Mouse (Mus musculus): ENCODE measurements at regions not wholly inside any gene's neighbourhood (a gene's known extent, or its start where the extent isn't known, plus 50 kb on each side); places are given as distances from the start of the nearest gene placed in this dataset.

DNA sequence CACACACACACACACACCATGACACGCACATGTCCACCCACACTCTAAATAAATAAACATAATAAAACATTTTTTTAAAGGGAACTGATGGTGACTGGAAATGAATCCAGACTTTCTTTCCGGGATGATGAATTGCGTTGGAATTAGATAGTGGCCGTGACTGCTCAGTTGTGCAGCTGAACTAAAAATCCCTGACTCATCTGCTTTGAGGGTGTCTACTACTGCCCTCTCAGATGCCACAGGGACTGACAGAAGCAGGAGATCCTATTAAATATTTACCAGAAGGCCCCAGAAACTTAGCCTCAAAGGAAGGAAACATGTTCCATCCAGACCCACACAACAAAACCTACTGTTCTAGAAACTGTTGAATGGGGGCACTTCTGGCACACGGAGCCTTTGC is 65.7 kb downstream of the Polr2m start:
- DNase-seq: peak; percentile 13

DNA sequence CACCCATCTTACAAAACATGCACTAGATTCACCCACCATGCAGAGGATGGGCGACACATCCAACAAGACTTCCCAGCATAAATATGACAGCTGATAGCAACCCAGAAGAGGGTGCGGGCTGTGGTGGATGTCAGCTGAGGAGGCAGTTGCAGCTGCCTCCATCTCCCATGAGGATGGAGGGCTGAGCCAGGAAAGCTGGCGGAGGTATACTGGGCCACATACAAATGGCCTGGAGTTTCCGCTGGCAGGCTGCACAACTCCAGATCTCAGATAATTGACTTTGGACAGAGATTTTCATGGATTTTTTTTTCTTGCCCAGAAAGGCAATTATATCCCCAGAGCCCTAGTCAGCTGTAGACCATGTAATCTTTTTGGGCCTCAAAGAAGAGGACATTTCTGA is 67.2 kb downstream of the Polr2m start:
- no peak for DNase-seq

DNA sequence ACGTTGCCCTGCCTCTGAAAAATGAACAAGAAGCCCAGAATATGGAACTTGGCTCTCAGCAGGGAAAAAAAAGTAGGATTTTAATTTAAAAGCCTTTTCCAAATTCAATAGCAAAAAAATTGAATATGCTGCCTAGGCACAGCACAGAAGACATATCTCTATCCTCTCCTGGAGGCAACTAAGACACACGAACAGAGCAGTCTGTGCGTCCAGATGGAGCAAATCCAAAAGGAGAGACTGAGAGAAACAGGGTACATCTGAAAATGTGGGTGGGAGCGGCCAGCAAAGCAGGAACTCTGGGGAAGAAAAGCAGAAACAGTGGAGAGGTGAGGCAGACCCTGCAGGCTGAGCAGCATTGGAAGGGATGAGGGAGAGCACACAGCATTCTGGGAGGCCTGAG is 68.5 kb downstream of the Polr2m start:
- no peak for DNase-seq

DNA sequence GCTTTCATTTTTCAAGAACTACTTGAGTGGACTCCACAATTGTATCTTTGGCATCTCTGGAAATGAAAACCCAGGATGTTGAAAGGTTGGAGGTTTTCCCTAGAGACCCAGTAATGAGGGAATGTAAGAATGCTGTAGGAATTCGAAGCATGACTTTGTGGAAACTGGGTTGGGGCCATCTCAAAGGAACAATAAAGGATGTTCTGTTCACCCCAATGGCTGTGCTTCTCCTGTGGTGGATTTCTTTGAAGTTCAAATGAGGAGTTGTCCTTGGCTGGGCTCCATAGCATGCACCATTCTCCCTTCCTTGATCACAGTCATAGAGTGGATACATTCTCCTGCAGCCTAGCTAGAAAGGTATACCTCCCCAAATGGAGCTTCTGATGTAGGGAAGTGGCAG is 74.6 kb downstream of the Polr2m start:
- no peak for DNase-seq

DNA sequence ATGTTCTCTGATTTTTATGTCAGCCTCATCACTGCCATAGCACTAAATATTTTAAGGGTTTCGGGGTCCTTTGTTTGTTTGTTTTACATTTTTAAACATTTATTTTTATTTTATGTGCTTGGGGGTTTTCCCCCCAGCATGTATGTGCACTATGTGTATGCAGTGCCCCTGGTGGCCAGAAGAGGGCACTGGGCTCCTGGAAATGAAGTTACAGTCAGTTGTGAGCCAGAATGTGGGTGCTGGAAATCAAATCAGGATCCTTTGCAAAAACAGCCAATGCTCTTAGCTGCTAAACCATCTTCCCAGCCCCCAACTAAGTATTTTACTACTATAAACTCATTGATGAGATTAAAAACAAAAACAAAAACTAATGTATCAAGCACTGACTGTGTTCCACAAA is 75.8 kb downstream of the Polr2m start:
- no peak for DNase-seq

DNA sequence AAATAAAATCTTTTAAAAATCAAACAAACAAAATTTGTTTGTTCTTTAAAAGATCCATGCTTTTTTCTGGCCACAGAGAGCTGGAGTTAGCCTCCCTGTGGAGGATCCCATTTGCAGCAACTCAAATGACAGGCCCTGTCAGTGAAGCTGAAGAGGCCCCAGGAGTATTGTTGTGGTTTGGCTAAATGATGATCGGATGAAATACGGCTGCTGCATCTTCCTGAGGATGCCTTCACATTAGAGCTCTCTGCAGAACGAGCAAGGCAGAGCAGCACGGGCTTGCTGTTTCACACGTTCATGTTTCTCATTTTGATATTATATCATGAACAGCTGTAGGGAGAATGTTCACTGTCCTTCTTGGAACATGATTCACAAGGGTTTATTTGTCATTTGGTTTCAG is 76.8 kb downstream of the Polr2m start:
- DNase-seq: no peak

DNA sequence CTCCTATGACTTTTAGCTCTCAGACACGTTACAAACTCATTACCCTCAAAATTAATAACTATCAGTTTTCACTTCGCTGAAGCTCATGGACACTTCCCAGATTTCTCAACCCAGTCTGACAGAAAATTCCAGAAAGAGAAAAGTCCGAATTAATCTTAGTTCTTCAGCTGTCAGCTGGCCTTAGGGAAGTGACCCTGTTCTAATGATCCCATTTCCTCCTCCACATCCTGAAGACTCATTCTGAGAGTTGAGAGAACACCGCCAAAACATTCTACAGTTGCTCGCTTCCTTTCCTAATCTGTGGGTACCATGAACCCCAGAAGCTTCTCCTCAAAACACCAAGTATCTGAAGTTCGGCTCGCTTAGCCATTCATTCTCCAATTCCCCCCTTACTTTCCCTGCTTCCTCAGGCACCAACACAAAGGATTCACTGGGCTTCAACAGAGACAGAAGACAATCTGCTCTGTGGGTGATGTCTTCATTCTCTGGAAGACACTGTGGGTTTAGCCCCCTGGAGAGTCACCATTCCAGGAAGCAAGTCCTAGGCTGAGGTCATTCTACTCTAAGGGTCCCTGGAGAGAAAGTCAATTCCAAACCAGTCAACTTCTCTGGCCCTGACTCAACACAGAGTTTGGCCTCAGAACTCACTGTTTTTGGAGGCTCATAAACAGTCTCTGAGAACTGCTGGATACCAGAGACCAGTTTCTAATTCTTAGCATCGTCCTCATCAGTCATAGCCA is 81.2 kb downstream of the Polr2m start:
- no peak for DNase-seq

DNA sequence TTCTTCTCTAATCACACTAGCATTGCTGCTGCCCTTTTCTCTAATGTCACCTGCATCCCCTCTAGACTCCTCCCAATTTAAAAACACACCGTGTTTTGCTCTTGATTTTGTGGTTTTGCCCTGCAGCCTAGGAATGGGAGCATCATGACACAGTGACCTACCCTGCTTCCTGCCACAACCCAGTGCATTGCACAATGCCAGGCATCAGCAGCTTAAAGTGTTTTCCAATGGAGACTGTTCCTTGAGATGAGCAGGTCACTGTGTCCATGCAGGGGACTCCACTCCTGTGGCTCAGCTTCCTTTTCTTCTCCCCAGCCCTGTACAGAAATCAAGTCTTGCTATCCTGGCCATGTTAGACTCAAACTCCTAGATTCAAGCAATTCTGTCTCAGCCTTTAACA is 84.1 kb downstream of the Polr2m start:
- DNase-seq: no peak

DNA sequence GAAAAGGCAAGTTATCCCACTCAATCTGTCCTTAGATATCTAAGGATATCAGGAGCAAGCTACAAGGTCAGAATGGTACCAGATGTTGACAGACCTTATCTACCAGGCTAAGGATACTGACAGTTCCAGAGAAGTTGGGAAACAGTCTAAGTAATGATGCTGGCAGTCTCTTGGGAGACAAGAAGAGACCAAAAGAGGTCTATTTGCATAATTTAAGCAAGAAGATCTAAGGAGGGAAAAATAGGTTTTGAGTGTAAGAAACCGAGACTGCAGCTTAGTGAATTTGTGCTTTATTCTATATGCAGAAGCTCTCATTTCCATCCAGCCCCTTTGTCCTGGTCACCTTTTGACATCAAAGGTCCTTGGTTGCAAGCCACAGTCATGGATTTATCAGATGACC is 86.4 kb downstream of the Polr2m start:
- no peak for DNase-seq

DNA sequence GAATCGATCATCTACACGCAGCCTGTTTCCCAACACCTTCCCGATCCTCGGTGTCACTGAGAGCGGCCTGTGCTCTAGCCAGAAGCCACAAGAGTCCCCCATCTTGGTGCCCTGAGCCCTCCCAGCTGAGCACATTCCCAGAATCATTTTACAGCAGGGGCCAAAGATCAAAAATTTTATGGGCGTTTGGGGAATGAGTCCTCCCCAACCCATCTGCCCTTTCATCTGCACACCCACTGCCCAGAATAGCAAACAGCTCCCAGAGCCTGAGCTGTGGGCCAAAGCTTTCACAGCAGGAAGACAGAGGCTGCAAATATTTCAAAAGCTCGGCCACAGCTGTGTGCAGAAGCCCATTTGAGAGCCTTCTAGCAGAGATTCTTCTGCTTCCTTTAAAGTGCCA is 89.0 kb downstream of the Polr2m start:
- DNase-seq: peak; percentile 13

DNA sequence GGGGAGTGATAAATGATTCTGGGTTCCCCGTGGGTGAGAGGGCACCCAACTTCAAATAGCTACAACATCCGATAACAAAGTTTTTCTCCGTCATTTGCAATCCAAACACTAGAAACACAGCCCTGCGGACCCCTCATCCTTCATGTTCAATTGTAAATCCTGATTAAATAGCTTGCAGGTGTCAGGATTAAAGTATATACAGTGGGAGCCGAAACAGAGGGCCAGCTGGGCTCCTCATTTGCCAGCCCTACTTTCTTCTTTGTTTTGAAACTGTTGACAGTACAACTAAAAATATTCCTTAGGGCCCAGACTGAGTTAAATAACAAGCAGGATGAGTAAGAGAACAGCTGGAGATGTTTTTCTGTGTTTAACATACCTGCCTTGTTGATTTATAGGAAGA is 95.5 kb downstream of the Polr2m start:
- no peak for DNase-seq

DNA sequence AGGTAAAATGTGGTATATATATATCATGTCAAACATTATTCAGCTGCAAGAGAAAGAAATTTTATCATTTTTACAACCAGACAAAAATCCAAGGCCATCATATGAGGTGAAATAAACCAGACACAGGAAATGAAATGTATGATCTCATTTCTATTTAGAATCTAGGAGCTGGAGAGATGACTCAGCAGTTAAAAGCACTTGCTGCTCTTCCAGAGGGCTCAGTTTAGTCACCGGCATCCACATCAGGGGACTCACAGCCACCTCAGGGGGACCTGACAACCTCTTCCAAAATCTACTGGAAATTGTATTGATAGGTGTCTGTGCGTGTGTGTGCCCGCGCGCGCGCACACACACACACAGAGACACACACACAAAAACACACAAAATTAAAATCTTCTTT is 98.3 kb downstream of the Polr2m start:
- DNase-seq: no peak

DNA sequence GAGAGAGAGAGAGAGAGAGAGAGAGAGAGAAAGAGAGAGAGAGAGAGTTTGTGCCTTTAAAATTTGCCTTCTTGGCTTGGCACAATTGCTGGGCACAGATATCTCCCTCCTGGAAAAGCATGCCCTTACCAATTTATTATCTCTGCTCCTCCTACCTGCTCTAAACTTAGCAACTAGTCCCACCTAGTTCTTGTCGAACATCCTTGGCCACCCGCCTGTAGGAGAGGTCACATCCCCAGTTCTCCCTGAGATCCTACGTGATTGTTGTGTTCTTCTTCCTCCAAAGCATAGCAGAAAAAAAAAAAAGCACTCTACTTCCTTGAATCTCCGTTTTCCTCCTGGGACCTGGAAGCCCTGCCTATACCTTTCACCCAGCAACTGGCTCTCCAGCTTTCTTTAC is 101.8 kb downstream of the Polr2m start:
- no peak for DNase-seq

DNA sequence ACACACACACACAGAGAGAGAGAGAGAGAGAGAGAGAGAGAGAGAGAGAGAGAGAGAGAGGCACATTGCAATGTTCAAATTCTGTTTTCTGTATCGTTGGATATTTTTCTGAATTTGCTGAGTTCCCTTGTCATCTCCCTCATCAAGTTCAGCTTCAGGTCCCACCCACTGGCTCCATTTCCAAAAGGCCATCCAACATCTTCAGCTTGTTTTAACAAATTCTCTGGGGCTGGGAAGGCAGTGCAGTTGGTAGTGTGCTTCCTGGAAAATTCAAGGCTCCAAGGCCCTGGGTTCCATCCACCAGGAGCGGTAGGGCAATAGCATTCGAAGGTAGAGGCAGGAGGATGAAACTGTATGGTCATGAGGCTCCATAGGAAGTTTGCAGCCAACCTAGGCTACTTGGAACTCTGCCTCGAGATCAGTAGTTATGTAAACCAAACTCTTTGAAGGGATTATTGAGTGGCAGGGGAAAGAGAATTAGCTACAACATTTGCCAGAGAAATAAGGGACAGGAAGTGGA is 105.9 kb downstream of the Polr2m start:
- no peak for DNase-seq

DNA sequence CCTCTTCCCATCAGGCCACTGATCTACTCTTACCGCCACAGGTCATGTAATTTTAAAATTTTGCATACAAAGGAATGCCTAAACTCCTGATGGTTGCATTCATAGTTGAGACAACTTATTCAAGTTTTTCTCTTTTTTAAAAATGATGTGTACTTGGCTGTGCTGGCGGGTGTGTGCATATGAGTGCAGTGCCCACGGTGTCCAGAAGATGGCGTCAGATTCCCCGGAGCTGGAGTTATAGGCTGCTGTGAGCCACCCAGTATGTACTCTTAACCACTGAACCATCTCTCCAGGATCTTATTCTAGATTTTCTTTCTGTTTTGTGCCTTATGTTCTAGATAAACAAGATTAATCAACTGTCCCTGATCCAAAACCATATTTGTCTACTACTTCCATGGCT is 116.0 kb downstream of the Polr2m start:
- DNase-seq: no peak

DNA sequence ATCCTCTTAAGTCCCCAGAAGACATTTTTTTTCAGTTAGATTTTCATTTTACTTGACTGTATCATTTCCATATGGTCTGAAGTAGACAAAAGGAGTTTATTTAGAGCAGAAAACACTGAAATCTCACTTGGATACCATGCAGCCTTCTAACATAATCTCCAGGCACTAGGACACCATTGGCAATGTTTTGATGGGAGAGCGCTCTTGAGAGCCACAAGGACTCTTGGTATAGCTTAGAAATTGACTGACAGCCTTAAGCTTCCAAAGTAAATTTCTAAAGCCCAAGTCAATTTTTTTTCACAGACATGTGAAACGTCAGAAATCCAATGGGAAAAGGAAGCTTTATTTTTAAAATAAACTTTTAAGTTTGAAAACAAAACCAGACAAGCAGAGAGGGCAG is 116.5 kb downstream of the Polr2m start:
- no peak for DNase-seq

DNA sequence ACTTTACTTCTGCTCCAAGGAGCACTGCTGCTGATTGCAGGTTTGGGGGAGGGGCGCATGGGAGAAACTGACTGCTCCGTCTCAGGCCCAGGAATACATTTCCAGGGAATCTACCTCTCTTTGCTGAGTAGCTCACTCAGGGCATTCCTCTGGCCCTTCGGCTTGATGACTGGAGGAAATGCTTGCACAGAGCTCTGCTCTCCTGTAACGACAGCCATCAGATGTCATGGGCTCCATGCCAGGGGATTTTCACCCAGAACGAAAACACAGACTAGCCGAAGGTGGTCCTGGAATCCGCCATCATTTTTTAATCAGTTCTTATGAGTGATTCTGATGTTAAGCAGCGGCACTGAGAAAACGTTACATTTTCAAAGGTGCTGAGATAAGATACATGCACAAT is 119.2 kb downstream of the Polr2m start:
- no peak for DNase-seq

DNA sequence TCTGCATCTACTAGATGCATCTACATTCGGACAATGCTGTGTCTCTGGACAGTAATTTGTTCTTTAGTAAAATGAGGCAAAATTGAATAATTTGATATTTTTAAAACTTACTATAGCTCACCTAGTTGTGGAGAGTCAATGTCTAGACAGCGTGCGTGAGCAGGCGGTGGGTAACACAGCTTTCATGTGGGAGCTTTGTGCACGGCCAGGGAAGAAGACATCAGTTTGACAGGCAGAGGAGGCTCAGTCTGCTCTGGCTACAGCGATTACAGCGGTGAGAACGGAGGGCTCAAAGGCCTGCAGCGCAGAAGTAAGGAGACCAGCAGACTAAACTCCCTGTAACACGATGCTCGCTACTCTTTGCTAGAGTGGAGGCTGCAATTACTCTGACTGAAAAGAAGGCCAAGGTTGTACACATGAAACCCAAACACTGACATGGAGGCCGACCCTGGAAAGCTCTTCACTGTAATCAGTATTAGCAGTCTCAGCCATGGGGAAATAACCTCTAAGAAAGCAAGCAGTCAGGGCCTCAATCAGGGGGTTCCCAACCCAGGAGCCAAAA is 120.5 kb downstream of the Polr2m start:
- DNase-seq: no peak

DNA sequence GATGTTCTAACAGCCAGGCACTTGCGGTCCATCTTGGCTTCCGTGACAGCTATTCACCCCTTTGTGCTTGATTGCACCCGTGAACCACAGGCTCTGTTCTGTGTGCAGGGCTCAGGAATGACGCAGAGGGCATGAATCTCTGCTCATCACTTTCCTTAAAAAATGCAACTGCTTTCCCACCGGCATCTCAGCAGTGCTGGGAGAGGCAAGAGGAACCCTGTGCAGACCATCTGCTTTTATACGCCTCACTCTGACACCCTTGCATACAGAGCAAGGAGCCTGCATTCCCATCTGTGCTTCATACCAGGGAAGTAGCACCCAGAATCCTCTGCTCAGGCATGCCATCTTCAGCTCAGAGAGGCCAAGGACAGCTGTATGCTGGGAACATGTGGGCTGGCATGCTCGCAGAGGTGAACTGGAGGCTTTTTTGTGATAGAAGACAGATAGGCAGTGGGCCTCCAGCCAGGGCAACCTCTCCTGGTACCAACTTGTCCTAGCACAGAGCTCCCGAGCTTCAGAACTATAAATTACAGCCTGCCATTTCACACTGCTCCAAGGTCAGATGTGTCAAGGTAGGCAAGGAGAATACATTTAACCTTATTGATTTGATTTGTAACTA is 121.6 kb downstream of the Polr2m start:
- DNase-seq: no peak

DNA sequence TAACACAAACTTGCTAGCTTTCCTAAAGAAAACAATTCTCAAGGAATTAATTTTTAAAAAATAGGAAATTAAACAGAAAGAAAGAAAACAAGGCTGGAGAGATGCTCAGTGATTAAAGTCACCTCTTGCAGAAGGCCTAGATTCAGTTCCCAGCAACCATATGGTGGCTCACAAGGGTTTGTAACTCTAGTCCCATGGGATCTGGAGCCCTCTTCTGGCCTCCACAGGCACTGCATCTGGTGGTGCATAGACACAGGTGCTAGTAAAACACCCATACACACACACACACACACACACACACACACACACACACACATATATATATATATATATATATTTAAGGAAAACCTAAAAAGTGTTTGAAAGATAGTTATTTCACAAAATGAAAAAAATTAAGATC is 123.3 kb downstream of the Polr2m start:
- no peak for DNase-seq

DNA sequence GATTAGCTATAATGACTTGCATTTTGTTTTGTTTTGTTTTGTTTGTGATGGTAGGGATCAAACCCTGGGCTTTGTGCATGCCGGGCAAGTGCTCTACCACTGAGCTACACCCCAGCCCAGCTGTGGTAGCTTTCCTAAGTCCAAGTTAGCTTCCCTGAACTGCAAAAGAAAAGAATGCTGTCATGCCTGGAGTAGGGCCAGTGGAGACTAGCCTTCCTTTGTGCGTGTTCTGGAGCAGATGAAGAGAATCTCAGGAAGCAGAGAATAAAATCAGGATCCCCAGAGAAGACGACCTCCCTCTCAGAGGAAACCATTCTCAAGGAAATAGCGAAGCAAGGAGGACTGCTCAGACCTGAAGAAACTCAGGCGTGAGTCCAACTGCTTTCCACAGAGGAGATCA is 123.8 kb downstream of the Polr2m start:
- DNase-seq: no peak

DNA sequence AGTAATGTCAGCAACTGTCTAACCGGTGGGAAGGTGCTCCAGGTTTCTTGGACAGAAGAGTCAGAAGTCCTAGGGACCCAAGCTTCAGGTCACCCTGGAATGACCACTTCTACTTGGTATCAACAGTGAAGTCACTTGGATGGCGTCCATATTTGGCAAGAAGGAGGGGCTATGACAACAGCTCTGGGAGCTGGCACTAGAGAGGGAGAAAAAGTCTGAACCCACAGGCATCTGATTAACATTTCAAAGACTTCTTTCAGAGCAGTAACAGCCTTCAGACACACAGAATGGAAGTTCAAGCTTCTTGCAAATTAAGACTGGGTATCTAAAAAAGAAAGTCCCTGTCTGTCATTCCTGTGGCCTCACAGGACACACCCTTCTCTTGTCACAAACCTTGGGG is 124.4 kb downstream of the Polr2m start:
- DNase-seq: peak; percentile 31

DNA sequence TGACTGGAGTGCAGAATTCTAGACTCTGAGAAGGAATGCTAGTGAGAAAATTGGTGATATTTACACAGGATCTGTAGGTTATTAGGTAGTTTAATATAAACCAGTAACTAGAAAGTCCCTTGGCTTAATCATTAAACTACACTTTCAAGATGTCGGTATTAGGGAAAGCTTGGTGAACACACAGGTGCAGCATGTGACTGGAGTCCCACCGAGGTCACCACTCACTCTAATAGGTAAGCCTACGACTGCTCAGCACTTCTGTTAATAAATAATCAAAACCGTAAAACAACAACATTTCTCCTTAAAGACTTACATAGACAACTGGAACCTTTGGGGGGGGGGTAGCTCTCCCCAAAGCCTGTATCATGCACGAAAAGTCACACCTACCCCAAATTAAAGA is 125.1 kb downstream of the Polr2m start:
- DNase-seq: peak; percentile 33

DNA sequence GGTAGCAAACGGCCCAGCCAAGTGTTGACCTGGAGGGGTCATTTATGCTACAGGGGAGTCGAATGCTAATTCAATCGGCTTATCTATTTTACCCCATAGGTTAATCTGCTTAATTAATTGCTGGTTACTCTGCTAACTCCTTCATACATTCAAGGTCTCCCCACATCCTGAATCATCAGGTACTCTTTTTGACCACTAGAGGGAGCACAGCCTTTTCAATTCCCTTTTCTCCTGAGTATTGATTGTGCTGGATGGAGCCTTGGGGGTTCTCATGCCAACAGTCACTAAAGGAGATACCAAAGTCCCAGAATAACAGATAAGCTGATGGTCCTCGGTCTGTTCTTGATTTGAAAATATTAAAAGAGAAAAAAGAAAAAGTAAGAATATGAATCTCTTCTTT is 126.8 kb downstream of the Polr2m start:
- peak; percentile 16 for DNase-seq

DNA sequence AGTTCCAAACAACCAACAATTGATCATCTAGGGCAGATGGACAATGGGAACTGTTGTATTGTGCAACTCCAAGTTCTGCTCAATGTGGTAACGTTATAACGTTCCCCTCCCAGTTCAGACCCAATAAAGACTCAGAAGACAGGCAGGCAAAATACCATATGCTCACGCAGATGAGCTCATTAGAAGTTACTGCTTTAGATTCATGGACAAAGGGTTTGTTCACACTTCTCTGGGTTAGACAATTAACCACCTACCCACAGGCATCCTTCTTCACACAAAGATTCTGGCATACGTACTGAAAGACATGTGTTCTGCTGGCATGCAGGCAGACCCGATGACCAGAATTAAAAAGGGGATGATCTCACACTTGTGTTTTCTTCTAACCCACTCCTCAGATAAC is 130.0 kb downstream of the Polr2m start:
- DNase-seq: no peak
